Mouse (Mus musculus) lung, postnatal 0 days (tissue): ENCODE measurements around the gene Negr1.

ENCODE experiments used
- CTCF ChIP-seq: IDR thresholded peaks from 2 replicates; pipeline ENCODE4 v1.5.1; 2016; ENCODE audit warnings: antibody characterized with exemption, mild to moderate bottlenecking
- EP300 ChIP-seq: IDR thresholded peaks from 2 replicates; pipeline ENCODE4 v1.6.1; 2016; ENCODE audit warnings: antibody characterized with exemption, mild to moderate bottlenecking, control low read depth

- TF ChIP-seq CTCF, result no peak
- no peak for TF ChIP-seq EP300
Observed at GRCm38 (mm10) chr3:156925102-156925501, 363.5 kb downstream of the Negr1 start.
